Mouse (Mus musculus) liver, postnatal 0 days (tissue): ENCODE measurements at regions not wholly inside any gene's neighbourhood (a gene's known extent, or its start where the extent isn't known, plus 50 kb on each side); places are given as distances from the start of the nearest gene placed in this dataset.

Experiments used
- ATAC-seq: fragments of 200-750 bp; cut with Nextera tagmentation; 2 replicates; pipeline ENCODE4 v1.8.0; 2017; ENCODE audit warnings: mild to moderate bottlenecking, moderate library complexity
- DNase-seq: peaks from one replicate; pipeline ENCODE4 v3.0.0-alpha.2; 2016
- H3K27ac ChIP-seq: fragments of 300-500 bp; sonication (generic); 2 replicates; pipeline ENCODE4 v1.5.1; 2014; ENCODE audit warnings: antibody characterized with exemption, moderate library complexity, mild to moderate bottlenecking, low read depth
- H3K27me3 ChIP-seq: fragments of 300-500 bp; sonication (generic); 2 replicates; pipeline ENCODE4 v1.6.1; 2014; ENCODE audit warnings: low read length, control low read depth, mixed read lengths; ENCODE audit not compliant: insufficient read depth
- H3K36me3 ChIP-seq: fragments of 300-500 bp; sonication (generic); replicated peaks from 2 replicates; pipeline ENCODE4 v1.6.1; 2014; ENCODE audit warnings: mild to moderate bottlenecking, control low read depth, low read length, moderate library complexity, mixed read lengths; ENCODE audit not compliant: insufficient read depth
- H3K4me1 ChIP-seq: fragments of 300-500 bp; sonication (generic); 2 replicates; pipeline ENCODE4 v1.6.1; 2014; ENCODE audit warnings: antibody characterized with exemption, mild to moderate bottlenecking, control low read depth; ENCODE audit not compliant: insufficient read depth
- H3K4me2 ChIP-seq: fragments of 300-500 bp; sonication (generic); 2 replicates; pipeline ENCODE4 v1.6.1; 2014; ENCODE audit warnings: low read depth, mild to moderate bottlenecking, low read length, moderate library complexity, mixed read lengths
- H3K4me3 ChIP-seq: fragments of 300-500 bp; sonication (generic); 2 replicates; pipeline ENCODE4 v1.5.1; 2014; ENCODE audit warnings: low read depth, low read length
- H3K9ac ChIP-seq: fragments of 300-500 bp; sonication (generic); replicated peaks from 2 replicates; pipeline ENCODE4 v1.6.1; 2014; ENCODE audit warnings: mild to moderate bottlenecking, moderate library complexity
- H3K9me3 ChIP-seq: fragments of 300-500 bp; sonication (generic); 2 replicates; pipeline ENCODE4 v1.6.1; 2016; ENCODE audit warnings: mild to moderate bottlenecking, control low read depth, low read length, mixed read lengths
- CTCF ChIP-seq: sonication (generic); IDR thresholded peaks from 2 replicates; pipeline ENCODE4 v1.5.1; 2016; ENCODE audit warnings: antibody characterized with exemption, low read depth
- EP300 ChIP-seq: IDR thresholded peaks from 2 replicates; pipeline ENCODE4 v1.6.1; 2016; ENCODE audit warnings: antibody characterized with exemption, low read depth, mild to moderate bottlenecking
- WGBS: fragments of 180-500 bp; shearing (Covaris S2); extraction: QIAGEN DNeasy Blood & Tissue Kit; methylation state at CpG from one replicate; pipeline ENCODE4 v1.1.7; 2014; ENCODE audit not compliant: insufficient replicate concordance; 5-methylcytosine and 5-hydroxymethylcytosine counted together

DNA sequence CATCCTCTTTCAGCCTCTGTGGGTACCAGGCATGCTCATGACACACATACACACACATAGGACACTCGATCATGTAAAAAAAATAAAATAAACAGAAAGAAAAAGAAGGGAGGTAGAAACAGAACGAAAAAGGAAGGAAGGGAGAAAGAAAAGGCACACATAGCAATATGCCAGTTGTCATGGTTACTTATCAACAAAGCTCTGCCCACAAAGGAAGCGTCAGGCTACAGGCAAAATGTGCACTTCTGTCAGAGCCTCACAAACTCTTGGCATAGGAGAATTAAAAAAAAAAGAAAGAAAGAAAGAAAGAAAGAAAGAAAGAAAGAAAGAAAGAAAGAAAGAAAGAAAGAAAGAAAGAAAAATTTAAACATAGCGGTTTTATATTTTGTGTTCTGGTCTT is 56.9 kb upstream of the Sox2 start:
- 44% methylated on average over 4 of the region's 4 CpGs for WGBS
- Histone ChIP-seq H3K27me3 (no peaks in the 10 kb centered on the region), H3K27ac (no peak overlapping the region), H3K9me3 (no peaks in the 10 kb centered on the region), H3K9ac (no peak overlapping the region), H3K4me2 (no peak overlapping the region), H3K4me1 (no peaks in the 10 kb centered on the region), H3K4me3 (no peak overlapping the region), H3K36me3 (no peaks in the 10 kb centered on the region)
- TF ChIP-seq CTCF, result no peak
- TF ChIP-seq EP300, result no peak
- DNase-seq (no peak), ATAC-seq (no peak)

DNA sequence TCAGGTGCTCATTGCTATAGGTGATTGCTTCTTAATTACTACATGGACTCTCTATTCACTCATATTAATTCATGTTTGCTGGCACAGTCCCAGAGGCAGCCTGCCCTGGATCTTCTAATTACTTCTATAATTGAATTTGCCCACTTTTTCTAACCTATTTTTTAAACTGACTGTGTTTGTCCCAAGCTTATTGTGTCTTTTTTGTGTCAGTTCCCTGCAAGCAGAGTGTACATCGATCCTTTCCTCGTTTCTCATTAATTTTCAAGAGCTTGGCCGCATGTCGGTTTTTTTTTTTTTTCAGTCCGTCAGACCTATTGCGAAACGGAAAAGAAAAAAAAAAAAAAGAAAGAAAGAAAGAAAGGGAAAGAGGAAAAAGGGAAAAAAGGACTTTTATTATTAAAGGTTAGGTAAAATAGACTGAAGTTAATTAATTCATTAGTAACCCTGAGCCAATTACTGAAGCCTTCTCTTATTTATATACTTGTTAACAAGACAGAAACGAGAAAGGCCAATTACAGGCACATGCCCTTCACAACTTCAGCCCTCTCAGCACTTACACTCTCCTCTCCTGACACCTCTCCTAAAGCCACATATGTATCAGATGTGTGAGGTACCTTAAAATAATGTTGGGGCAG is 72.2 kb upstream of the Sox2 start:
- no peak for DNase-seq

DNA sequence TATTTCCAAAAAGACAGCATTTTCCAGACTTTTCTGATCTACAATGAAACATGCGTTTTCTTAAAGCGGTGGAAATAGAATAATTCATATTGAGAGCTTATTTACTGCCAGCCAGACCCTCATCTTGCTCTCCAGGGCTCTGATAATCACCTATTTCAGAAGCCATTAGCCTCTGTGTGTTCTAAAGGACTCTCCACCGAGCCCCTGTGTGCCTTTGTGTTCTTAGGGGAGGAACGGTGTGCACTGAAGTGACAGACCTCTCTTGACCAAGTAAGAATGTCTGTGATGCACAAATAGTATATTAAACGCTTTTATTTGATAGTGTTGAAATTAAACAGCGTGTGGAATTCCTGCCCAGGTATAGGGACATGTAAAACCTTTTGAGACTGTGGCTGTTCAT is 73.1 kb upstream of the Sox2 start:
- Histone ChIP-seq H3K4me1 (no peaks in the 10 kb centered on the region), H3K9me3 (no peaks in the 10 kb centered on the region), H3K27ac (no peak overlapping the region), H3K36me3 (no peaks in the 10 kb centered on the region), H3K27me3 (no peaks in the 10 kb centered on the region), H3K4me2 (no peak overlapping the region), H3K4me3 (no peak overlapping the region), H3K9ac (no peak overlapping the region)
- ATAC-seq (no peak), DNase-seq (no peak)
- 69% methylated on average over 6 of the region's 6 CpGs for WGBS
- no peak for TF ChIP-seq EP300
- TF ChIP-seq CTCF, result no peak

More for the DNA sequence above, 72.2 kb upstream of the Sox2 start:
- no peak for TF ChIP-seq EP300
- no peak for TF ChIP-seq CTCF
- Histone ChIP-seq H3K27ac (no peak overlapping the region), H3K4me3 (no peak overlapping the region), H3K4me1 (no peaks in the 10 kb centered on the region), H3K9me3 (no peaks in the 10 kb centered on the region), H3K9ac (no peak overlapping the region), H3K36me3 (no peaks in the 10 kb centered on the region), H3K4me2 (no peak overlapping the region), H3K27me3 (no peaks in the 10 kb centered on the region)
- no peak for ATAC-seq
- WGBS, result 50% methylated on average over 8 of the region's 8 CpGs

GRCm38 (mm10) chr3:34576159-34576558 is 74.0 kb upstream of the Sox2 start:
- TF ChIP-seq CTCF, result no peak
- no peak for TF ChIP-seq EP300
- Histone ChIP-seq H3K27ac (no peak overlapping the region), H3K4me3 (no peak overlapping the region), H3K4me2 (no peak overlapping the region), H3K9me3 (no peaks in the 10 kb centered on the region), H3K27me3 (no peaks in the 10 kb centered on the region), H3K4me1 (no peaks in the 10 kb centered on the region), H3K9ac (no peak overlapping the region), H3K36me3 (no peaks in the 10 kb centered on the region)
- ATAC-seq (no peak), DNase-seq (no peak)
- WGBS, result 45% methylated on average over 11 of the region's 11 CpGs

DNA sequence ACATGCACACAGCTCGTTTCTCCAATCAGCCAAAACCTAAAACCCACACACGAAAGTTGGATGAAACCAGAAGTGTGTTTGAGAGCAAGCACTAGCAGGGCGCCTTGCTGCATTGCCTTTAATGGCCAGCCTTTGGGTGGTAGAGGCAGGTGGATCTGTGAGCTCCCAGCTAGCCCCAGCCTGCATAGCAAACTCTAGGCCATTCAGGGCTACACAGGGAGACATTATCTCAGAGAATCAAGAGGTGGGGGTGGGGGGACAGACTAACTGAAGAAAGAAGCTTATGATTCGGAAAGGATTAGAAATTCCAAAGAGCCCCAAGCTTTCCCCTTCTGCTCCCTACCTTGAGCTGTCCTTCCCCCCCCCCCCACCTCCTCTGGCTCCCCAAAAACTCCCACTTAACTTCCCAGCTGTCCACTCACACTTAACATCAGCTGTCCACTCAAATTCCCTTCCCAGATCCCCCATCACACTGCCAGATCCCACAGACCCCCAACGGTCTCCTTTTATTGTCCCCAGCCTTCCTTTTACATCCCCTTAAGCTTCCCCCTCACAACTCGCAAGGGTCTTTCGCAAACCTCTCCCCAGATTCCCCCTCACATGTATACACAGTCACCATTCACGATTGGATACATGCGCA is 75.4 kb upstream of the Sox2 start:
- H3K9me3 ChIP-seq, result no peaks in the 10 kb centered on the region
- no peaks in the 10 kb centered on the region for H3K36me3 ChIP-seq
- H3K4me3 ChIP-seq, result no peak overlapping the region
- no peak overlapping the region for H3K27ac ChIP-seq
- H3K4me1 ChIP-seq, result no peaks in the 10 kb centered on the region
- no peak overlapping the region for H3K9ac ChIP-seq
- no peak for TF ChIP-seq EP300
- TF ChIP-seq CTCF, result no peak
- ATAC-seq (no peak), DNase-seq (no peak)
- H3K4me2 ChIP-seq, result no peak overlapping the region
- WGBS, result 76% methylated on average over 9 of the region's 9 CpGs
- no peaks in the 10 kb centered on the region for H3K27me3 ChIP-seq

- H3K27me3 ChIP-seq, result no peaks in the 10 kb centered on the region
- H3K9me3 ChIP-seq, result no peaks in the 10 kb centered on the region
- no peak for DNase-seq
- H3K9ac ChIP-seq, result no peak overlapping the region
- 81% methylated on average over 7 of the region's 7 CpGs for WGBS
- H3K4me2 ChIP-seq, result no peak overlapping the region
- H3K36me3 ChIP-seq, result no peaks in the 10 kb centered on the region
- no peak overlapping the region for H3K27ac ChIP-seq
- H3K4me1 ChIP-seq, result no peaks in the 10 kb centered on the region
- no peak for TF ChIP-seq CTCF
- TF ChIP-seq EP300, result no peak
- H3K4me3 ChIP-seq, result no peak overlapping the region
- ATAC-seq, result no peak
Measured at GRCm38 (mm10) chr3:34573312-34573711, 76.9 kb upstream of the Sox2 start.
